Mouse (Mus musculus): Measurements from ENCODE around the gene 2310030G06Rik. TPM values are rescaled to one million over a fixed set of nuclear protein-coding genes. Genes with fewer than 3 reads are reported as not detected.

2310030G06Rik gene
- polyA plus RNA-seq, 1 experiment, result 23.7 TPM

DNA sequence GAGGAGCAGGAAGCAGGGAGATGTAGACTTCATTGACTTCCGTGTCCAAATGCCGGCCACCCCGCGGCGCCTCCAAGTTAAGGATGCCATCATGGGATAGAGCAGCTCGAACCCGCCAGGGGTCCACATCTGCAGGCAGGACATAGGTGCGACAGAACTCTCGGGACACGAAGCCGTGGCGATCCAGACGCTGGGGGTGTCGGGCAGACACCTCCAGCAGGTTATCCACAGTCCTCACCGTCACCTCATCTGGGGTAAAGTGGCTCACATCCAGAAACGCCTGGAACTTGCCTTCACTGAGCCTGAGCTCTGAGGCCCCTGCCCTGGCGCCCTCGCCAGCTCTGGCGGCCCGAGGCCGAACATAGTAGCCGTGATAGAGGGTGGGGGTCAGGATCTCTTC, 5.0 kb upstream of the 2310030G06Rik start, which contains the start of gene Cryab:
Cryab (plus strand) TSS at position 3 of the 400 bp plus-strand sequence.
- no peaks in the 10 kb centered on the region for H3K9me3 ChIP-seq (replicated peaks; ENCODE audit: control insufficient read depth, insufficient read depth, low read length, poor library complexity, severe bottlenecking)
- peaks cover 2% of the 10 kb centered on the region for H3K4me1 ChIP-seq (ENCODE audit: control insufficient read depth, insufficient read depth, low read length)
- H3K27ac ChIP-seq (ENCODE audit: insufficient read depth, low read length), result no peak within 1 kb of the TSS
- H3K4me3 ChIP-seq (ENCODE audit: low read depth, low read length), result peak within 1 kb of the TSS; percentile 26
- H3K36me3 ChIP-seq (ENCODE audit: control insufficient read depth, insufficient read depth, low read length, poor library complexity, severe bottlenecking), result no peaks in the 10 kb centered on the region
- H3K27me3 ChIP-seq (ENCODE audit: control insufficient read depth, insufficient read depth, low read length, poor library complexity, severe bottlenecking), result no peaks in the 10 kb centered on the region
- TF ChIP-seq POLR2A (IDR thresholded peaks at IDR 0.05; ENCODE audit: insufficient read depth, low read length) (no peak), CTCF (IDR thresholded peaks at IDR 0.05; ENCODE audit: low read depth, low read length) (no peak), EP300 (IDR thresholded peaks at IDR 0.05; ENCODE audit: insufficient read depth, low read depth, low read length) (no peak)
- H3K9ac ChIP-seq (ENCODE audit: low read depth, poor library complexity, severe bottlenecking), result peak within 1 kb of the TSS; percentile 1; the same call in 1 of the 2 replicates

DNA sequence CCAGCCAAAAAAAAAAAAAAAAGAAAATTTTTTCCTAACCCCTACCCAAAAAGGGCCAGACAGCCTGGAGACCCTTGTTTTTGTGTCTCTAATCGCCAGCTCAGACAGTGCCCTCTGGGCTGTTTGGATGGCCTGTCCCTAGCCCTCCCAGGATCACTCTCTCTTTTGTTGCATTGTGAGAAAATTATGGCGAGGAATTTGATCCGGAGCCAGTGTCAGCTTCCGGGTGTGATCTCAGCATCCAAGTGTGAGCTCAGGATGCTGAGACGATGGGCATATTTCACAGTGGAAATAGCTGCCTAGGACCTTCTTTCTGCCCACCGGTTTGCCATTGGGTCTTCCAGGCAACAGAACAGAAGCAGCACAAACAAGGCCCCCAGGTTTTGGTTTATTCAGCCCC, 4.4 kb upstream of the 2310030G06Rik start:
- Histone ChIP-seq H3K27ac (ENCODE audit: insufficient read depth, low read length) (no peak overlapping the region), H3K4me1 (ENCODE audit: control insufficient read depth, insufficient read depth, low read length) (peaks cover 2% of the 10 kb centered on the region), H3K9ac (ENCODE audit: low read depth, poor library complexity, severe bottlenecking) (no peak overlapping the region), H3K9me3 (replicated peaks; ENCODE audit: control insufficient read depth, insufficient read depth, low read length, poor library complexity, severe bottlenecking) (no peaks in the 10 kb centered on the region), H3K36me3 (ENCODE audit: control insufficient read depth, insufficient read depth, low read length, poor library complexity, severe bottlenecking) (no peaks in the 10 kb centered on the region), H3K4me3 (ENCODE audit: low read depth, low read length) (no peak overlapping the region), H3K27me3 (ENCODE audit: control insufficient read depth, insufficient read depth, low read length, poor library complexity, severe bottlenecking) (no peaks in the 10 kb centered on the region)
- TF ChIP-seq EP300 (IDR thresholded peaks at IDR 0.05; ENCODE audit: insufficient read depth, low read depth, low read length), result no peak
- TF ChIP-seq CTCF (IDR thresholded peaks at IDR 0.05; ENCODE audit: low read depth, low read length), result no peak
- TF ChIP-seq POLR2A (IDR thresholded peaks at IDR 0.05; ENCODE audit: insufficient read depth, low read length), result no peak

DNA sequence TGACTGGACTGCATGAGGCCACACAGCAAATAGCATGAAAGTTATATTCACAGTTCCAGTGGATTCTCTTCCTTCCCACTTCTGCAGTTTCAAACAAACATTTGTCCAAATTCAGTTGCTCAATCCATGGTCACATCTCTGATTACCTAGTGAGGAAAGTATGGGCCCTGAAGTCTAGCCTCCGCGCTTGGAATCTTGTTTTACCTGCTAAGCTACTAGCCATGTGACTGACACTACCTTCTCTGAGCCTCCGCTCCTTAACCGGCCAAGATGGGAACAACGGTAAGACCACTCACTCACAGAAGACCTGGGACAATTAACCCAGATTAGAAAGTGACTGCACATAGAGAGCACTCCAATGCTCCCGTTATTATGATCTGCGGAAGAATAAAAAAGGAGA, 530 bp downstream of the 2310030G06Rik start:
- H3K4me1 ChIP-seq (ENCODE audit: control insufficient read depth, insufficient read depth, low read length), result peaks cover 2% of the 10 kb centered on the region
- no peaks in the 10 kb centered on the region for H3K36me3 ChIP-seq (ENCODE audit: control insufficient read depth, insufficient read depth, low read length, poor library complexity, severe bottlenecking)
- peak overlapping the region; percentile 65 for H3K9ac ChIP-seq (ENCODE audit: low read depth, poor library complexity, severe bottlenecking)
- no peaks in the 10 kb centered on the region for H3K9me3 ChIP-seq (replicated peaks; ENCODE audit: control insufficient read depth, insufficient read depth, low read length, poor library complexity, severe bottlenecking)
- H3K4me3 ChIP-seq (ENCODE audit: low read depth, low read length), result peak overlapping the region; percentile 95
- TF ChIP-seq POLR2A (IDR thresholded peaks at IDR 0.05; ENCODE audit: insufficient read depth, low read length) (no peak), EP300 (IDR thresholded peaks at IDR 0.05; ENCODE audit: insufficient read depth, low read depth, low read length) (no peak), CTCF (IDR thresholded peaks at IDR 0.05; ENCODE audit: low read depth, low read length) (no peak)
- H3K27ac ChIP-seq (ENCODE audit: insufficient read depth, low read length), result peak overlapping the region; percentile 62; the same call in 1 of the 2 replicates
- no peaks in the 10 kb centered on the region for H3K27me3 ChIP-seq (ENCODE audit: control insufficient read depth, insufficient read depth, low read length, poor library complexity, severe bottlenecking)

DNA sequence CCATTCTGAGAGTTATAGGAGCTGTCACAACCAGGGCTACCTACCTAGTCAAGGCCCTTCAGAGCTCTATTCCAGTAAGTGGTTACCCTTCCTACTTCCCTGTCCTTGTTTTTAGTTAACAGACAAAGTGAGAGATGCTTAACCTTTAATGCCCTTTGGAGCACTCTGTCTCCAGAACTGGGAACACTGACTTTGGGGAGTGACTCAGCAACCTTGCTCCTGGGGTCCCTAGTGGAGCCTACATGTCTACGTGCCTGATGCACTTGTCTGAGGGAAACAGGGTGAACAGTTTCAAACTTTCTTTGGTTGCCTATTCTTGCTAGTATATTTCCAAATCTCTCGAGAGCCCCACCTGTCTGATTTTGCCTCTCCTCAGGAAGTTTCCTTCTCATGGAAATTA, 3.6 kb downstream of the 2310030G06Rik start:
- Histone ChIP-seq H3K9ac (ENCODE audit: low read depth, poor library complexity, severe bottlenecking) (no peak overlapping the region), H3K36me3 (ENCODE audit: control insufficient read depth, insufficient read depth, low read length, poor library complexity, severe bottlenecking) (no peaks in the 10 kb centered on the region), H3K27me3 (ENCODE audit: control insufficient read depth, insufficient read depth, low read length, poor library complexity, severe bottlenecking) (no peaks in the 10 kb centered on the region), H3K9me3 (replicated peaks; ENCODE audit: control insufficient read depth, insufficient read depth, low read length, poor library complexity, severe bottlenecking) (no peaks in the 10 kb centered on the region), H3K4me3 (ENCODE audit: low read depth, low read length) (no peak overlapping the region), H3K27ac (ENCODE audit: insufficient read depth, low read length) (0 out of 2 replicates have a peak overlapping the region, but pooled peaks have one; percentile 1), H3K4me1 (ENCODE audit: control insufficient read depth, insufficient read depth, low read length) (peaks cover 2% of the 10 kb centered on the region)
- TF ChIP-seq CTCF (IDR thresholded peaks at IDR 0.05; ENCODE audit: low read depth, low read length) (no peak), EP300 (IDR thresholded peaks at IDR 0.05; ENCODE audit: insufficient read depth, low read depth, low read length) (no peak), POLR2A (IDR thresholded peaks at IDR 0.05; ENCODE audit: insufficient read depth, low read length) (no peak)

DNA sequence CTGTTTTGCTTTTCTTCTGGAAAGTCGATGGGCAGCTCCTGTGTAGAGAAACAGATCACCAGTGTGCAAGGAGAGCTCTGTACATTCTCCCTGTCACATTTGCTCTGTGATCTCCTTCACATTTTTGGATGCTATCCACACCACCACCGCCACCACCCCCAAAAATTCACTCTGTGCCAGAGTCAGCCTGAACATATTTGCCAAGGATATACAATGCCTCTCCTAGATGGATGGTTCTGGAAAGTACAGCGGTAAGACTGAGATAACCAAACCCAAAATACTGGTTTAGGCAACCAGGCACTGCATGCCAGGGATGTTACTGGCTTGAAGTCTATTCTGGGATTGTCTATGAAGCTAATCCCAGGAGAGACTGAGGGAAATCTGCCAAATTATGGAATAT, 4.1 kb downstream of the 2310030G06Rik start:
- Histone ChIP-seq H3K9ac (ENCODE audit: low read depth, poor library complexity, severe bottlenecking) (no peak overlapping the region), H3K9me3 (replicated peaks; ENCODE audit: control insufficient read depth, insufficient read depth, low read length, poor library complexity, severe bottlenecking) (no peaks in the 10 kb centered on the region), H3K4me1 (ENCODE audit: control insufficient read depth, insufficient read depth, low read length) (peaks cover 2% of the 10 kb centered on the region), H3K4me3 (ENCODE audit: low read depth, low read length) (no peak overlapping the region), H3K27ac (ENCODE audit: insufficient read depth, low read length) (no peak overlapping the region), H3K27me3 (ENCODE audit: control insufficient read depth, insufficient read depth, low read length, poor library complexity, severe bottlenecking) (no peaks in the 10 kb centered on the region), H3K36me3 (ENCODE audit: control insufficient read depth, insufficient read depth, low read length, poor library complexity, severe bottlenecking) (no peaks in the 10 kb centered on the region)
- TF ChIP-seq EP300 (IDR thresholded peaks at IDR 0.05; ENCODE audit: insufficient read depth, low read depth, low read length) (no peak), POLR2A (IDR thresholded peaks at IDR 0.05; ENCODE audit: insufficient read depth, low read length) (no peak), CTCF (IDR thresholded peaks at IDR 0.05; ENCODE audit: low read depth, low read length) (no peak)

GRCm38 (mm10) chr9:50740867-50741784, 5.2 kb downstream of the 2310030G06Rik start:
- H3K9me3 ChIP-seq (replicated peaks; ENCODE audit: control insufficient read depth, insufficient read depth, low read length, poor library complexity, severe bottlenecking), result no peaks in the 10 kb centered on the region
- H3K27me3 ChIP-seq (ENCODE audit: control insufficient read depth, insufficient read depth, low read length, poor library complexity, severe bottlenecking), result no peaks in the 10 kb centered on the region
- peaks cover 2% of the 10 kb centered on the region for H3K4me1 ChIP-seq (ENCODE audit: control insufficient read depth, insufficient read depth, low read length)
- no peak overlapping the region for H3K9ac ChIP-seq (ENCODE audit: low read depth, poor library complexity, severe bottlenecking)
- TF ChIP-seq EP300 (IDR thresholded peaks at IDR 0.05; ENCODE audit: insufficient read depth, low read depth, low read length), result no peak
- no peak for TF ChIP-seq POLR2A (IDR thresholded peaks at IDR 0.05; ENCODE audit: insufficient read depth, low read length)
- no peaks in the 10 kb centered on the region for H3K36me3 ChIP-seq (ENCODE audit: control insufficient read depth, insufficient read depth, low read length, poor library complexity, severe bottlenecking)
- H3K27ac ChIP-seq (ENCODE audit: insufficient read depth, low read length), result no peak overlapping the region
- no peak overlapping the region for H3K4me3 ChIP-seq (ENCODE audit: low read depth, low read length)

Data from ES-Bruce4 (cell line).